Mouse (Mus musculus) urinary bladder, postnatal 14 days (tissue): ENCODE data around the gene Ifnlr1.

Source experiments
- DNase-seq: peaks from one replicate; pipeline ENCODE4 v3.0.0; 2021; ENCODE audit warnings: low spot score

Ifnlr1 gene

GRCm38 (mm10) chr4:135743520-135743919 lies 57.4 kb downstream of the Ifnlr1 start:
- DNase-seq, result no peak

GRCm38 (mm10) chr4:135744726-135745448 lies 58.8 kb downstream of the Ifnlr1 start:
- no peak for DNase-seq

GRCm38 (mm10) chr4:135745613-135746012 lies 59.5 kb downstream of the Ifnlr1 start:
- no peak for DNase-seq

- DNase-seq, result no peak
Measured at GRCm38 (mm10) chr4:135750896-135751295, 64.8 kb downstream of the Ifnlr1 start.

GRCm38 (mm10) chr4:135752106-135752778 lies 66.2 kb downstream of the Ifnlr1 start:
- DNase-seq, result no peak

GRCm38 (mm10) chr4:135752779-135753164 lies 66.7 kb downstream of the Ifnlr1 start:
- no peak for DNase-seq
